Mouse (Mus musculus): ENCODE measurements around the gene Them7. TPM values are rescaled to one million over a fixed set of nuclear protein-coding genes. Genes with fewer than 3 reads are reported as not detected.
A peak's percentile ranks its signal among the peaks of the same experiment; 100 is the strongest.

The Them7 gene
- polyA plus RNA-seq, 1 experiment: not detected

GRCm38 (mm10) chr2:105416660-105417348, 192.7 kb downstream of the Them7 start:
- no peaks in the 10 kb centered on the region for H3K27me3 ChIP-seq (ENCODE audit: control insufficient read depth, insufficient read depth, insufficient read length)
- H3K4me3 ChIP-seq (ENCODE audit: insufficient read depth, poor library complexity, severe bottlenecking): no peak overlapping the region
- H3K36me3 ChIP-seq (ENCODE audit: control insufficient read depth, insufficient read depth): no peaks in the 10 kb centered on the region
- no peak overlapping the region for H3ac ChIP-seq (ENCODE audit: control insufficient read depth, insufficient read length, low read depth)
- no peaks in the 10 kb centered on the region for H3K79me2 ChIP-seq (ENCODE audit: control insufficient read depth, insufficient read depth)
- TF ChIP-seq MYOG (IDR thresholded peaks at IDR 0.05; ENCODE audit: control insufficient read depth, extremely low read depth, insufficient read length): no peak
- no peak for TF ChIP-seq CTCF (IDR thresholded peaks at IDR 0.05; ENCODE audit: control insufficient read depth, insufficient read depth, insufficient read length)
- TF ChIP-seq FOSL1 (IDR thresholded peaks at IDR 0.05; ENCODE audit: insufficient read depth, low read length, poor library complexity, severe bottlenecking): no peak
- no peak for TF ChIP-seq CEBPB (IDR thresholded peaks at IDR 0.05; ENCODE audit: low read depth)
- no peak for TF ChIP-seq MAX (IDR thresholded peaks at IDR 0.05)
- no peak for TF ChIP-seq MYOD1 (IDR thresholded peaks at IDR 0.05; ENCODE audit: control insufficient read depth, insufficient read length, low read depth)
- TF ChIP-seq USF1 (IDR thresholded peaks at IDR 0.05; ENCODE audit: low read depth): no peak
- no peaks in the 10 kb centered on the region for H3K79me3 ChIP-seq (ENCODE audit: low read depth)

- no peak overlapping the region for H3K4me3 ChIP-seq (ENCODE audit: insufficient read depth, poor library complexity, severe bottlenecking)
- TF ChIP-seq MYOD1 (IDR thresholded peaks at IDR 0.05; ENCODE audit: control insufficient read depth, insufficient read length, low read depth): no peak
- TF ChIP-seq MYOG (IDR thresholded peaks at IDR 0.05; ENCODE audit: control insufficient read depth, extremely low read depth, insufficient read length): no peak
- TF ChIP-seq CTCF (IDR thresholded peaks at IDR 0.05; ENCODE audit: control insufficient read depth, insufficient read depth, insufficient read length): no peak
- no peak for TF ChIP-seq FOSL1 (IDR thresholded peaks at IDR 0.05; ENCODE audit: insufficient read depth, low read length, poor library complexity, severe bottlenecking)
- TF ChIP-seq CEBPB (IDR thresholded peaks at IDR 0.05; ENCODE audit: low read depth): no peak
- TF ChIP-seq USF1 (IDR thresholded peaks at IDR 0.05; ENCODE audit: low read depth): no peak
- no peak for TF ChIP-seq MAX (IDR thresholded peaks at IDR 0.05)
- H3K36me3 ChIP-seq (ENCODE audit: control insufficient read depth, insufficient read depth): no peaks in the 10 kb centered on the region
- no peaks in the 10 kb centered on the region for H3K79me3 ChIP-seq (ENCODE audit: low read depth)
- no peaks in the 10 kb centered on the region for H3K79me2 ChIP-seq (ENCODE audit: control insufficient read depth, insufficient read depth)
- H3K27me3 ChIP-seq (ENCODE audit: control insufficient read depth, insufficient read depth, insufficient read length): no peaks in the 10 kb centered on the region
- H3ac ChIP-seq (ENCODE audit: control insufficient read depth, insufficient read length, low read depth): no peak overlapping the region
Observed at GRCm38 (mm10) chr2:105417663-105418062, 193.5 kb downstream of the Them7 start.

DNA sequence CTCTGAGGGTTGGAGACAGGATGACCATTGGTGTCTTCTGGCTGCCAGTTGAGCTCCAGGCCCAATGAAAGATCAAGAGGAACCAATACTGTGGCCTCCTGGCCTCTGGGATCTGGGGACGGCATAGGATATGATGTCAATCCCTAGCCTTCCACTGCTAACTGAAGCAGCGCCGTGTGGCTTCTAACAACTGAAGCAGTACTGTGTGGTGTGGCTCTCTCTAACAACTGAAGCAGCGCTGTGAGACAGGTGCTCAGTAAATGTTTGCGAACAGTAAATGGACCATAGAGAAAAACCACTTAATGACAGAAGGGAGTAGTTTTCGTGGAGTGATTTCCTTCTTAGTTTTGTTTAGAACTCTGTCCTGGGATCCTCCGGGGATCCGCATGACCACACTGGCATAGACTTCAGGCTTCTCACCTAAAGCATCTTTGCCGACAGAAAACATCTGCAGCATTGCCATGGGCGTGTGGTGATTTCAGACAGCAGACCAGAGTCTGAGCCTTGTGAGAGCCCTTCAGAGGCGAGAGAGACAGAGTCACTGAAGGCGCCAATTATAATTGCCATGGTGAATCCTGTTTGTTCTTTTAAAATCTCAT, 194.6 kb downstream of the Them7 start:
- Histone ChIP-seq H3K4me3 (ENCODE audit: insufficient read depth, poor library complexity, severe bottlenecking) (no peak overlapping the region), H3K36me3 (ENCODE audit: control insufficient read depth, insufficient read depth) (no peaks in the 10 kb centered on the region), H3ac (ENCODE audit: control insufficient read depth, insufficient read length, low read depth) (no peak overlapping the region), H3K27me3 (ENCODE audit: control insufficient read depth, insufficient read depth, insufficient read length) (no peaks in the 10 kb centered on the region), H3K79me2 (ENCODE audit: control insufficient read depth, insufficient read depth) (no peaks in the 10 kb centered on the region), H3K79me3 (ENCODE audit: low read depth) (no peaks in the 10 kb centered on the region)
- TF ChIP-seq MYOG (IDR thresholded peaks at IDR 0.05; ENCODE audit: control insufficient read depth, extremely low read depth, insufficient read length) (no peak), CEBPB (IDR thresholded peaks at IDR 0.05; ENCODE audit: low read depth) (no peak), USF1 (IDR thresholded peaks at IDR 0.05; ENCODE audit: low read depth) (no peak), CTCF (IDR thresholded peaks at IDR 0.05; ENCODE audit: control insufficient read depth, insufficient read depth, insufficient read length) (no peak), FOSL1 (IDR thresholded peaks at IDR 0.05; ENCODE audit: insufficient read depth, low read length, poor library complexity, severe bottlenecking) (no peak), MYOD1 (IDR thresholded peaks at IDR 0.05; ENCODE audit: control insufficient read depth, insufficient read length, low read depth) (no peak), MAX (IDR thresholded peaks at IDR 0.05) (no peak)

GRCm38 (mm10) chr2:105427447-105427846, 203.3 kb downstream of the Them7 start:
- peaks cover 3% of the 10 kb centered on the region for H3K27me3 ChIP-seq (ENCODE audit: control insufficient read depth, insufficient read depth, insufficient read length)
- no peaks in the 10 kb centered on the region for H3K36me3 ChIP-seq (ENCODE audit: control insufficient read depth, insufficient read depth)
- no peaks in the 10 kb centered on the region for H3K79me2 ChIP-seq (ENCODE audit: control insufficient read depth, insufficient read depth)
- H3ac ChIP-seq (ENCODE audit: control insufficient read depth, insufficient read length, low read depth): no peak overlapping the region
- H3K79me3 ChIP-seq (ENCODE audit: low read depth): no peaks in the 10 kb centered on the region
- no peak overlapping the region for H3K4me3 ChIP-seq (ENCODE audit: insufficient read depth, poor library complexity, severe bottlenecking)
- TF ChIP-seq MYOG (IDR thresholded peaks at IDR 0.05; ENCODE audit: control insufficient read depth, extremely low read depth, insufficient read length) (no peak), FOSL1 (IDR thresholded peaks at IDR 0.05; ENCODE audit: insufficient read depth, low read length, poor library complexity, severe bottlenecking) (no peak), CEBPB (IDR thresholded peaks at IDR 0.05; ENCODE audit: low read depth) (no peak), MAX (IDR thresholded peaks at IDR 0.05) (no peak), MYOD1 (IDR thresholded peaks at IDR 0.05; ENCODE audit: control insufficient read depth, insufficient read length, low read depth) (no peak), USF1 (IDR thresholded peaks at IDR 0.05; ENCODE audit: low read depth) (no peak), CTCF (IDR thresholded peaks at IDR 0.05; ENCODE audit: control insufficient read depth, insufficient read depth, insufficient read length) (no peak)

GRCm38 (mm10) chr2:105428029-105428428, 203.9 kb downstream of the Them7 start:
- TF ChIP-seq MAX (IDR thresholded peaks at IDR 0.05): no peak
- TF ChIP-seq USF1 (IDR thresholded peaks at IDR 0.05; ENCODE audit: low read depth): no peak
- peak; percentile 99 for TF ChIP-seq CEBPB (IDR thresholded peaks at IDR 0.05; ENCODE audit: low read depth)
- TF ChIP-seq FOSL1 (IDR thresholded peaks at IDR 0.05; ENCODE audit: insufficient read depth, low read length, poor library complexity, severe bottlenecking): no peak
- no peak for TF ChIP-seq MYOD1 (IDR thresholded peaks at IDR 0.05; ENCODE audit: control insufficient read depth, insufficient read length, low read depth)
- TF ChIP-seq CTCF (IDR thresholded peaks at IDR 0.05; ENCODE audit: control insufficient read depth, insufficient read depth, insufficient read length): peak; percentile 24
- TF ChIP-seq MYOG (IDR thresholded peaks at IDR 0.05; ENCODE audit: control insufficient read depth, extremely low read depth, insufficient read length): no peak
- Histone ChIP-seq H3ac (ENCODE audit: control insufficient read depth, insufficient read length, low read depth) (no peak overlapping the region), H3K27me3 (ENCODE audit: control insufficient read depth, insufficient read depth, insufficient read length) (peaks cover 3% of the 10 kb centered on the region), H3K4me3 (ENCODE audit: insufficient read depth, poor library complexity, severe bottlenecking) (no peak overlapping the region), H3K79me3 (ENCODE audit: low read depth) (no peaks in the 10 kb centered on the region), H3K36me3 (ENCODE audit: control insufficient read depth, insufficient read depth) (no peaks in the 10 kb centered on the region), H3K79me2 (ENCODE audit: control insufficient read depth, insufficient read depth) (no peaks in the 10 kb centered on the region)

Measured in C2C12 (cell line).